Mouse (Mus musculus) embryo, embryonic 10.5 days (tissue): Measurements from ENCODE around the gene P4ha3.

Experiments
- DNase-seq: peaks from one replicate; pipeline ENCODE4 v3.0.0-alpha.2; 2015; ENCODE audit warnings: low spot score

Gene P4ha3

GRCm38 (mm10) chr7:100307872-100308653 lies 22.7 kb downstream of the P4ha3 start:
- DNase-seq = peak; percentile 59

GRCm38 (mm10) chr7:100309216-100309615 lies 23.9 kb downstream of the P4ha3 start:
- DNase-seq = no peak

- no peak for DNase-seq
These were observed 24.4 kb downstream of the P4ha3 start for GRCm38 (mm10) chr7:100309679-100310078.

- DNase-seq = no peak
These were observed 25.0 kb downstream of the P4ha3 start for GRCm38 (mm10) chr7:100310290-100310689.

- no peak for DNase-seq
These were observed 27.4 kb downstream of the P4ha3 start for GRCm38 (mm10) chr7:100312716-100313115.

GRCm38 (mm10) chr7:100316924-100317323 lies 31.6 kb downstream of the P4ha3 start:
- no peak for DNase-seq

- no peak for DNase-seq
These were observed 32.2 kb downstream of the P4ha3 start for GRCm38 (mm10) chr7:100317534-100317933.

- no peak for DNase-seq
These were observed 38.4 kb downstream of the P4ha3 start for GRCm38 (mm10) chr7:100323721-100324120.

GRCm38 (mm10) chr7:100325482-100325881 lies 40.2 kb downstream of the P4ha3 start:
- peak; percentile 34 for DNase-seq

- no peak for DNase-seq
These were observed 42.2 kb downstream of the P4ha3 start for GRCm38 (mm10) chr7:100327514-100327913.

GRCm38 (mm10) chr7:100328636-100329035 lies 43.3 kb downstream of the P4ha3 start:
- no peak for DNase-seq

GRCm38 (mm10) chr7:100331269-100331668 lies 45.9 kb downstream of the P4ha3 start:
- DNase-seq = no peak

- no peak for DNase-seq
These were observed 50.6 kb downstream of the P4ha3 start for GRCm38 (mm10) chr7:100335921-100336320.

GRCm38 (mm10) chr7:100354984-100355383 lies 69.7 kb downstream of the P4ha3 start:
- no peak for DNase-seq

- no peak for DNase-seq
These were observed 71.0 kb downstream of the P4ha3 start for GRCm38 (mm10) chr7:100356324-100356723.

- no peak for DNase-seq
These were observed 71.4 kb downstream of the P4ha3 start for GRCm38 (mm10) chr7:100356768-100357167.

- no peak for DNase-seq
These were observed 72.5 kb downstream of the P4ha3 start for GRCm38 (mm10) chr7:100357856-100358255.

- no peak for DNase-seq
These were observed 77.8 kb downstream of the P4ha3 start for GRCm38 (mm10) chr7:100363162-100363561.

- DNase-seq = peak; percentile 23
These were observed 79.6 kb downstream of the P4ha3 start for GRCm38 (mm10) chr7:100364888-100365287.
